Mouse (Mus musculus): Measurements from ENCODE around the gene Duoxa1. TPM values are rescaled to one million over a fixed set of nuclear protein-coding genes. Genes with fewer than 3 reads are reported as not detected.

Gene Duoxa1
- polyA plus RNA-seq, 1 experiment from 2014 or later, result 3.0 TPM

DNA sequence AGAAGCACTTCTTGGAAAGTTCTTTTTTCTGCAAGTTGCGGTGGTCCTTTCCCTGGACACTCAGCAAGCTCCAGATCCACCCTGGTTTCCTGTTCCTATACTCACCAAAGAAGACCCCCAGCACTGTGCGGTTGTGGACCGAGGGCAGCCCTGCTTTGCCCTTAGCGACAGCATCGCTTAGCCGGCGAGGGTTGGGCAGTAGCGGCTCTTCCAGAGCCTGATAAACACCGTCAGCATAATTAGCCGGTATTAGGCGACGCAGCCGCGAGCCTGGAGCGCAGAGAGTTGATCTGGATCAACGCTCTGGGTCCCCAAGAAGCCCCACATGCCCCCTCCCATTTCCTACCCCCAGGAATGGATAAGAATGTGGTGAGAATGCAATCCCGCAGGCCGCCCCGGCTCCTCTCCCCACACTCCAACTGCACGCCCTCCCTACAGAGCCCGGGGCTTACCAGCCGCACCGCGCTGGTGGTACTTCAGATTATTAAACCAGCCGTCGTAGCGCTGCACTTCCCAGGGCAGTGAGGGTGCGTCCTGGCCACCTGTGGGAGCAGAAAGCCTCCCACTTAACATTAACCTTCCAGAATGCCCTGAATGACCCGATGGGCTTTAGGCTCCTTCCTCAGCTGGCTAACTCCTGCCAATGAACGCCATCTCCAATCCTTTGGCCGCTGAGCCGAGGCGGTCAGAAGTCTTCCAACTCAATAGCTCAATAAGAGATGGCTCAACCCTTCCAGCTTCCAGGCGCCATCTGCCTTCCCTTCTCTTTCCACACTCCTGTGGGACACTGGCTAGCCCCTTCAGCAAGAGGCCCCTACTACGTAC, 16.0 kb downstream of the Duoxa1 start:
- Histone ChIP-seq H3K4me3 (ENCODE audit: low read depth, low read length) (peak overlapping the region; percentile 1; the same call in 1 of the 2 replicates), H3K9me3 (ENCODE audit: control insufficient read depth, low read depth, low read length) (no peaks in the 10 kb centered on the region), H3K9ac (replicated peaks; ENCODE audit: low read depth, low read length) (no peak overlapping the region), H3K36me3 (ENCODE audit: control insufficient read depth, insufficient read depth, low read length) (no peaks in the 10 kb centered on the region), H3K4me1 (ENCODE audit: control insufficient read depth, insufficient read depth, low read length) (peaks cover 15% of the 10 kb centered on the region; the same call in 1 of the 2 replicates), H3K27me3 (ENCODE audit: control insufficient read depth, insufficient read depth, low read length) (peaks cover 57% of the 10 kb centered on the region), H3K4me2 (replicated peaks; ENCODE audit: low read depth, low read length) (no peak overlapping the region), H3K27ac (ENCODE audit: low read length) (no peak overlapping the region)
- no peak for ATAC-seq (ENCODE audit: insufficient number of reproducible peaks, insufficient read depth, low FRiP score, low read depth)
- 2% methylated on average over 35 of the region's 35 CpGs for WGBS

GRCm38 (mm10) chr2:122294916-122295315, 18.6 kb downstream of the Duoxa1 start:
- Histone ChIP-seq H3K9ac (replicated peaks; ENCODE audit: low read depth, low read length) (no peak overlapping the region), H3K27ac (ENCODE audit: low read length) (no peak overlapping the region), H3K4me2 (replicated peaks; ENCODE audit: low read depth, low read length) (no peak overlapping the region), H3K27me3 (ENCODE audit: control insufficient read depth, insufficient read depth, low read length) (peaks cover 35% of the 10 kb centered on the region), H3K9me3 (ENCODE audit: control insufficient read depth, low read depth, low read length) (no peaks in the 10 kb centered on the region), H3K4me1 (ENCODE audit: control insufficient read depth, insufficient read depth, low read length) (peaks cover 8% of the 10 kb centered on the region; the same call in 1 of the 2 replicates), H3K36me3 (ENCODE audit: control insufficient read depth, insufficient read depth, low read length) (no peaks in the 10 kb centered on the region), H3K4me3 (ENCODE audit: low read depth, low read length) (no peak overlapping the region)
- 6% methylated on average over 7 of the region's 7 CpGs for WGBS
- no peak for ATAC-seq (ENCODE audit: insufficient number of reproducible peaks, insufficient read depth, low FRiP score, low read depth)

DNA sequence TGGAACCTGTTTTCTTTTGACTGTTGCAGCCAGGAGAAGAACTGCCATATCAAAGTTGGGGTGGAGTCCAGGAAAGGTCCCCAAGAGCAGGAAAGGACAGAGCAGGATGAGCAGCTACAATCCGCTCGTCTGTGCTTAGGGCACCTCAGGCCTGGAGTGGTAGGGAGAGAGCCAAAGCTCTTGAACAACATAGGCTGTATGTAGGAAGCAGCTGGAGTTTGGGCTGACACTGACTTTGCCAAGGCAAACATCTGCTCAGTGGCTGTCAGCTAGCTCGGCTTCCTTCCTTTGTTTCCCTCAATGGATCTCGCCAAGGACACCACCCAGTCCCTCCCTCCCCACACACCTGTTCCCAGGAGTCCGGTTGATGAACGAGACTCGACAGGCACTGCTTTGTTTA, 27.4 kb downstream of the Duoxa1 start:
- Histone ChIP-seq H3K36me3 (ENCODE audit: control insufficient read depth, insufficient read depth, low read length) (no peaks in the 10 kb centered on the region), H3K9ac (replicated peaks; ENCODE audit: low read depth, low read length) (no peak overlapping the region), H3K4me2 (replicated peaks; ENCODE audit: low read depth, low read length) (no peak overlapping the region), H3K4me3 (ENCODE audit: low read depth, low read length) (no peak overlapping the region), H3K27ac (ENCODE audit: low read length) (no peak overlapping the region), H3K9me3 (ENCODE audit: control insufficient read depth, low read depth, low read length) (no peaks in the 10 kb centered on the region), H3K27me3 (ENCODE audit: control insufficient read depth, insufficient read depth, low read length) (no peaks in the 10 kb centered on the region), H3K4me1 (ENCODE audit: control insufficient read depth, insufficient read depth, low read length) (no peaks in the 10 kb centered on the region)
- 60% methylated on average over 7 of the region's 7 CpGs for WGBS
- no peak for ATAC-seq (ENCODE audit: insufficient number of reproducible peaks, insufficient read depth, low FRiP score, low read depth)

DNA sequence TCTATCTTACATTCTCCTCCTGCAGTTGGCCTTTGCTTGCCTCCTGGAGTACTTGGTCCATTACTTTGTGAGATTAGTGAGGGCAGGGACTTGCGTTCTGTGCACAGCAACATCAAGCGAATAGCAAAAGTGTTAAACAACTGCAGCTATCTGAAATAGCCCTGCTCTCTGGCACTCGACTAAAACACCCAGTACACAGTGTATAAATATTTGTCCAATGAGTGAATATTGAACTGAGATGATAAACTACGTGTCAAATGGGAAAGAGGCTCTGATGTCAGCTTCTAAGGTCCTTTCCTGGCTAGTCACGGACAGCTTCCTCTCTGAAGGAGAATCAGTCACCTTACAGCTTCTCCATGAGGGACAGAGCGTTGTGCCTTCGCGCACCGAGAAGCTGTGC, 29.4 kb downstream of the Duoxa1 start:
- no peak for ATAC-seq (ENCODE audit: insufficient number of reproducible peaks, insufficient read depth, low FRiP score, low read depth)
- H3K27ac ChIP-seq (ENCODE audit: low read length), result no peak overlapping the region
- no peak overlapping the region for H3K9ac ChIP-seq (replicated peaks; ENCODE audit: low read depth, low read length)
- H3K27me3 ChIP-seq (ENCODE audit: control insufficient read depth, insufficient read depth, low read length), result no peaks in the 10 kb centered on the region
- H3K4me1 ChIP-seq (ENCODE audit: control insufficient read depth, insufficient read depth, low read length), result no peaks in the 10 kb centered on the region
- H3K4me2 ChIP-seq (replicated peaks; ENCODE audit: low read depth, low read length), result no peak overlapping the region
- H3K4me3 ChIP-seq (ENCODE audit: low read depth, low read length), result no peak overlapping the region
- H3K36me3 ChIP-seq (ENCODE audit: control insufficient read depth, insufficient read depth, low read length), result no peaks in the 10 kb centered on the region
- H3K9me3 ChIP-seq (ENCODE audit: control insufficient read depth, low read depth, low read length), result no peaks in the 10 kb centered on the region
- WGBS, result 60% methylated on average over 9 of the region's 9 CpGs

DNA sequence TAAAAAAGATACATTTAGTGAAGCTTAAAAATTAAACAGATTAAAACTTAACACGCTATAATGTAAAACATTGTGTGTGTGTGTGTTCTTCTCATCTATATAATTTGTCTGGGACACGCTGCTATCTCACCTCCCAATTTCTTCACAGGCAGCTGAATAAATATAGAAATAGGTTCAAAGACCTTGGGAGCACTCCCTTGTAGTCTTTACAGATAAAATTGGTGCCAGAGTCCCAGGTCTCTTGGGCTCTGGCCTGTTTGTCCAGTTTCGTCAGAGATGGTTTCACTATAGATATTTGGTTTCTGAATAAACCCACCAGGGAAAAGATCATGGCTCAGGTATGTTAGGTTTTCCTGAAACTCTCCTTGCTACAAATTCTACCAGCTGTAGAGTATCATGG, 34.8 kb downstream of the Duoxa1 start:
- no peak for ATAC-seq (ENCODE audit: insufficient number of reproducible peaks, insufficient read depth, low FRiP score, low read depth)
- Histone ChIP-seq H3K36me3 (ENCODE audit: control insufficient read depth, insufficient read depth, low read length) (no peaks in the 10 kb centered on the region), H3K27ac (ENCODE audit: low read length) (no peak overlapping the region), H3K4me1 (ENCODE audit: control insufficient read depth, insufficient read depth, low read length) (no peaks in the 10 kb centered on the region), H3K9me3 (ENCODE audit: control insufficient read depth, low read depth, low read length) (no peaks in the 10 kb centered on the region), H3K9ac (replicated peaks; ENCODE audit: low read depth, low read length) (no peak overlapping the region), H3K27me3 (ENCODE audit: control insufficient read depth, insufficient read depth, low read length) (no peaks in the 10 kb centered on the region), H3K4me2 (replicated peaks; ENCODE audit: low read depth, low read length) (no peak overlapping the region), H3K4me3 (ENCODE audit: low read depth, low read length) (no peak overlapping the region)
- WGBS, result 84% methylated on average over 3 of the region's 3 CpGs

DNA sequence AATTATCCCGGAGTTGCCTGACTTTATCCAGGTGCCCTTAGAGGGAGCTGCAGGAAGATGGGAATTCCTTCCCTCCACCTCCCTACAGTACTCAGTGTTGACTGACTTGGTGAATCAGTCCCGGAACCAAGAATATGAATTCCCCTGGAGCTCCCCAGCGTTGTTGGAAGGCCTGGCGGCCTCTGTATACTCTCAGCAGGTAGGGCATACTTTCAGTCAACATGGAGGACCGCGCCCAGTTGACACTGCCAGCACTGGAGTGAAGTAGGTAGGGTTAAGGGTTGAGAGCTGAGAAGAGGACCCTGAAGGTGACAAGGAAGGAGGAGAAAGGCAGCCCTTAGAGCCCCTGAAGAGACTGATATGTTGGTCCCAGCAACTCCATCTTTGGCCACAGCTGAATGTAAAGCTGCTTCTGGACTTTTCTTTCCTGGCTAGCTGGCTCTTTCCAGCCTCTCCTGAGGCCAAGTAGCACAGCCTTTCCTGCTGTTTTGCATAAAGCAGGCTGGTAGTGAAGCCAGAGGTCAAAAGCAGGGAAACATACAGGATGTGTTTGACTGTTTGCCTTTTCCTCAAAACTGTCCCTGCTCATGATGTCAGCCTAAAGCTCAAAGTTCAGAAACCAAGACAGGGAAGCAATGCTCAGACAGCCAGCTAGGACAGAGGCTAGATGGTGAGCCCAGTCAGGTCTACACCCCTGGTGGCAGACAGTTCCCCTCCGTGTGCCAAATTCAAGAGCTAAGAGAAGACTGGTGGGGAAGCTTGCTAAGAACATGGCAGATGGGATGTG, 46.9 kb downstream of the Duoxa1 start:
- H3K27ac ChIP-seq (ENCODE audit: low read length), result no peak overlapping the region
- 82% methylated on average over 7 of the region's 7 CpGs for WGBS
- peak; percentile 50 for ATAC-seq (ENCODE audit: insufficient number of reproducible peaks, insufficient read depth, low FRiP score, low read depth)

DNA sequence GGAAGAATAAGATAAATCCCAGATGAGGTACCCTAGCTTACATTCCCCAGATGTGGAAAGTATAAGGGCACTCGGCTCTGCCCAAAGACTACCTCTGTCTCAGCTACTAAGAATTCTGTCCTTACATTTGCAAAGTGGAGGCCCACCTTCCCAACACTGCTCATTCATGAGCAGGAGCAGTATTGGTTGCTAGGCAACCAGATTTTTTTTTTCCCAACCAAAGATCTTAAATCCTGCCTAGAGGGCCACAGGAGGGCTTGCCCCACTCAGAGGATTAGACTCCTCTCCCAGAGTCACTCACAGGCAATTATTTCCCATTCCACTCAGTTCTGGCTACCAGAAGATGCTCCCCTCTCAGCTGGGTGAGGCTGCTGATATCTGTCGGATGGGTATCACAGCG, 48.8 kb downstream of the Duoxa1 start:
- H3K9me3 ChIP-seq (ENCODE audit: control insufficient read depth, low read depth, low read length), result no peaks in the 10 kb centered on the region
- no peaks in the 10 kb centered on the region for H3K4me1 ChIP-seq (ENCODE audit: control insufficient read depth, insufficient read depth, low read length)
- no peak overlapping the region for H3K4me2 ChIP-seq (replicated peaks; ENCODE audit: low read depth, low read length)
- H3K27me3 ChIP-seq (ENCODE audit: control insufficient read depth, insufficient read depth, low read length), result no peaks in the 10 kb centered on the region
- no peaks in the 10 kb centered on the region for H3K36me3 ChIP-seq (ENCODE audit: control insufficient read depth, insufficient read depth, low read length)
- H3K4me3 ChIP-seq (ENCODE audit: low read depth, low read length), result no peak overlapping the region
- no peak for ATAC-seq (ENCODE audit: insufficient number of reproducible peaks, insufficient read depth, low FRiP score, low read depth)
- no peak overlapping the region for H3K9ac ChIP-seq (replicated peaks; ENCODE audit: low read depth, low read length)
- WGBS, result 74% methylated on average over 3 of the region's 3 CpGs
- H3K27ac ChIP-seq (ENCODE audit: low read length), result no peak overlapping the region

More for the DNA sequence above, 46.9 kb downstream of the Duoxa1 start:
- H3K27me3 ChIP-seq (ENCODE audit: control insufficient read depth, insufficient read depth, low read length), result no peaks in the 10 kb centered on the region
- H3K4me2 ChIP-seq (replicated peaks; ENCODE audit: low read depth, low read length), result no peak overlapping the region
- no peaks in the 10 kb centered on the region for H3K36me3 ChIP-seq (ENCODE audit: control insufficient read depth, insufficient read depth, low read length)
- no peaks in the 10 kb centered on the region for H3K9me3 ChIP-seq (ENCODE audit: control insufficient read depth, low read depth, low read length)
- no peak overlapping the region for H3K9ac ChIP-seq (replicated peaks; ENCODE audit: low read depth, low read length)
- no peak overlapping the region for H3K4me3 ChIP-seq (ENCODE audit: low read depth, low read length)
- H3K4me1 ChIP-seq (ENCODE audit: control insufficient read depth, insufficient read depth, low read length), result no peaks in the 10 kb centered on the region

- Histone ChIP-seq H3K9ac (replicated peaks; ENCODE audit: low read depth, low read length) (no peak overlapping the region), H3K4me3 (ENCODE audit: low read depth, low read length) (no peak overlapping the region), H3K9me3 (ENCODE audit: control insufficient read depth, low read depth, low read length) (no peaks in the 10 kb centered on the region), H3K36me3 (ENCODE audit: control insufficient read depth, insufficient read depth, low read length) (0 out of 2 replicates have a peak, but pooled peaks cover 3% of the 10 kb centered on the region), H3K4me2 (replicated peaks; ENCODE audit: low read depth, low read length) (no peak overlapping the region), H3K4me1 (ENCODE audit: control insufficient read depth, insufficient read depth, low read length) (no peaks in the 10 kb centered on the region), H3K27me3 (ENCODE audit: control insufficient read depth, insufficient read depth, low read length) (no peaks in the 10 kb centered on the region), H3K27ac (ENCODE audit: low read length) (no peak overlapping the region)
- ATAC-seq (ENCODE audit: insufficient number of reproducible peaks, insufficient read depth, low FRiP score, low read depth), result no peak
- WGBS, result 80% methylated on average over 5 of the region's 5 CpGs
These were observed 52.8 kb downstream of the Duoxa1 start for GRCm38 (mm10) chr2:122260729-122261128.
